Mouse (Mus musculus) liver, embryonic 14.5 days (tissue): ENCODE data around the gene Rnf220. TPM values are rescaled to one million over a fixed set of nuclear protein-coding genes. Genes with fewer than 3 reads are reported as not detected.

ENCODE experiments used
- ATAC-seq: fragments of 200-750 bp; cut with Nextera tagmentation; 2 replicates; pipeline ENCODE4 v1.8.0; 2017; ENCODE audit warnings: moderate number of reproducible peaks, mild to moderate bottlenecking, moderate library complexity; ENCODE audit not compliant: insufficient read depth
- DNase-seq, 3 experiments: peaks; one replicate each; pipeline ENCODE4 v3.0.0-alpha.2; 2012 to 2013; ENCODE audit warnings: low read depth in 3 of 3, low spot score in 3 of 3
- H3K27ac ChIP-seq: fragments of 300-500 bp; sonication (generic); 2 replicates; pipeline ENCODE4 v1.5.1; 2014; ENCODE audit warnings: moderate library complexity, mild to moderate bottlenecking, control low read depth, inconsistent platforms
- H3K27me3 ChIP-seq: fragments of 300-500 bp; sonication (generic); 2 replicates; pipeline ENCODE4 v1.6.1; 2014; ENCODE audit warnings: mild to moderate bottlenecking, low read length, moderate library complexity; ENCODE audit not compliant: control insufficient read depth, insufficient read depth
- H3K36me3 ChIP-seq: fragments of 300-500 bp; sonication (generic); replicated peaks from 2 replicates; pipeline ENCODE4 v1.6.1; 2014; ENCODE audit warnings: low read depth; ENCODE audit not compliant: control insufficient read depth, insufficient read depth
- H3K4me1 ChIP-seq, 2 experiments: fragments of 200-500 bp in 1 of 2; fragments of 300-500 bp in 1 of 2; sonication (generic) in 1 of 2; replicated peaks; 2 replicates each; pipeline ENCODE4 v1.6.1; 2012 to 2014; ENCODE audit warnings: antibody characterized with exemption in 1 of 2, inconsistent platforms in 1 of 2, low read length in 1 of 2; ENCODE audit not compliant: control insufficient read depth in 2 of 2, insufficient read depth in 2 of 2
- H3K4me2 ChIP-seq: fragments of 300-500 bp; sonication (generic); 2 replicates; pipeline ENCODE4 v1.6.1; 2014; ENCODE audit warnings: low read depth, mild to moderate bottlenecking, control low read depth, moderate library complexity
- H3K4me3 ChIP-seq, 2 experiments: fragments of 200-500 bp in 1 of 2; fragments of 300-500 bp in 1 of 2; sonication (generic) in 1 of 2; 2 replicates each; pipeline ENCODE4 v1.5.1; 2012 to 2014; ENCODE audit warnings: low read depth in 2 of 2, low read length in 2 of 2, mild to moderate bottlenecking in 2 of 2, control low read depth in 1 of 2, inconsistent platforms in 1 of 2, moderate library complexity in 1 of 2; ENCODE audit not compliant: insufficient read depth in 1 of 2
- H3K9ac ChIP-seq: fragments of 300-500 bp; sonication (generic); replicated peaks from 2 replicates; pipeline ENCODE4 v1.6.1; 2014; ENCODE audit warnings: mild to moderate bottlenecking, control low read depth, moderate library complexity
- H3K9me3 ChIP-seq: fragments of 300-500 bp; sonication (generic); 2 replicates; pipeline ENCODE4 v1.6.1; 2016; ENCODE audit warnings: low read length, mixed read lengths; ENCODE audit not compliant: control insufficient read depth
- CTCF ChIP-seq: IDR thresholded peaks from 2 replicates; pipeline ENCODE4 v1.5.1; 2016; ENCODE audit warnings: antibody characterized with exemption, low read depth, control low read depth
- EP300 ChIP-seq: IDR thresholded peaks from 2 replicates; pipeline ENCODE4 v1.6.1; 2016; ENCODE audit warnings: antibody characterized with exemption, low read depth
- WGBS: fragments of 180-500 bp; shearing (Covaris S2); extraction: QIAGEN DNeasy Blood & Tissue Kit; methylation state at CpG from one replicate; pipeline ENCODE4 v1.1.7; 2014; ENCODE audit not compliant: insufficient replicate concordance; 5-methylcytosine and 5-hydroxymethylcytosine counted together
- polyA plus RNA-seq, 2 experiments: library from polyadenylated mRNA; depleted of rRNA in 1 of 2; stranded (reverse) in 1 of 2; unstranded in 1 of 2; fragments of >200 nt; fragmentation: Nextera tagmentation in 1 of 2; extraction: Ambion mirVana in 1 of 2; gene quantifications; 2 replicates each; pipeline versions ENCODE4 v1.2.1 to v1.2.3; 2012 to 2014

Gene Rnf220
- polyA plus RNA-seq, 2 experiments, result 17.9 to 29.1 TPM

GRCm38 (mm10) chr4:117350139-117350693 lies 146.6 kb downstream of the Rnf220 start:
- Histone ChIP-seq H3K36me3 (no peaks in the 10 kb centered on the region), H3K9ac (no peak overlapping the region), H3K27me3 (no peaks in the 10 kb centered on the region), H3K4me2 (no peak overlapping the region), H3K27ac (no peak overlapping the region), H3K4me3 (no peak overlapping the region), H3K9me3 (no peaks in the 10 kb centered on the region), H3K4me1 (no peaks in the 10 kb centered on the region)
- DNase-seq (no peak), ATAC-seq (no peak)
- WGBS, result 76% methylated on average over 12 of the region's 12 CpGs
- no peak for TF ChIP-seq CTCF

- no peak for TF ChIP-seq EP300
- TF ChIP-seq CTCF, result no peak
- Histone ChIP-seq H3K9me3 (no peaks in the 10 kb centered on the region), H3K4me3 (no peak overlapping the region), H3K4me2 (no peak overlapping the region), H3K27ac (no peak overlapping the region), H3K9ac (no peak overlapping the region), H3K27me3 (no peaks in the 10 kb centered on the region), H3K4me1 (no peaks in the 10 kb centered on the region), H3K36me3 (no peaks in the 10 kb centered on the region)
- no peak for ATAC-seq
- no peak for DNase-seq
- WGBS, result 26% methylated on average over 2 of the region's 2 CpGs
Measured at GRCm38 (mm10) chr4:117349327-117349726, 147.5 kb downstream of the Rnf220 start.

- DNase-seq, result peak in 2 of 3 experiments; percentile 15 to 23
- no peak for ATAC-seq
- Histone ChIP-seq H3K4me2 (no peak overlapping the region), H3K9ac (no peak overlapping the region), H3K36me3 (no peaks in the 10 kb centered on the region), H3K27me3 (no peaks in the 10 kb centered on the region), H3K4me1 (no peaks in the 10 kb centered on the region; a peak in 1 of 4 replicates), H3K9me3 (no peaks in the 10 kb centered on the region), H3K27ac (no peak overlapping the region), H3K4me3 (no peak overlapping the region)
- 41% methylated on average over 6 of the region's 6 CpGs for WGBS
- TF ChIP-seq CTCF (peak; percentile 75), EP300 (no peak)
Measured at GRCm38 (mm10) chr4:117346025-117346424, 150.8 kb downstream of the Rnf220 start.

- TF ChIP-seq EP300 (no peak), CTCF (no peak)
- DNase-seq, result no peak
- no peak overlapping the region for H3K9ac ChIP-seq
- no peaks in the 10 kb centered on the region; a peak in 1 of 4 replicates for H3K4me1 ChIP-seq
- no peak overlapping the region for H3K27ac ChIP-seq
- WGBS, result 66% methylated on average over 8 of the region's 8 CpGs
- H3K27me3 ChIP-seq, result no peaks in the 10 kb centered on the region
- no peak overlapping the region for H3K4me3 ChIP-seq
- no peak for ATAC-seq
- no peaks in the 10 kb centered on the region for H3K36me3 ChIP-seq
- H3K4me2 ChIP-seq, result no peak overlapping the region
- H3K9me3 ChIP-seq, result no peaks in the 10 kb centered on the region
Measured at GRCm38 (mm10) chr4:117343385-117343784, 153.5 kb downstream of the Rnf220 start.

- H3K9me3 ChIP-seq, result no peaks in the 10 kb centered on the region
- H3K27me3 ChIP-seq, result no peaks in the 10 kb centered on the region
- no peak overlapping the region for H3K4me2 ChIP-seq
- H3K4me1 ChIP-seq, result no peaks in the 10 kb centered on the region; a peak in 1 of 4 replicates
- H3K27ac ChIP-seq, result no peak overlapping the region
- ATAC-seq (no peak), DNase-seq (no peak)
- H3K9ac ChIP-seq, result no peak overlapping the region
- WGBS, result 63% methylated on average over 12 of the region's 12 CpGs
- no peak for TF ChIP-seq EP300
- no peak overlapping the region for H3K4me3 ChIP-seq
- H3K36me3 ChIP-seq, result no peaks in the 10 kb centered on the region
Measured at GRCm38 (mm10) chr4:117342751-117343150, 154.1 kb downstream of the Rnf220 start.

- Histone ChIP-seq H3K4me3 (no peak overlapping the region), H3K9me3 (no peaks in the 10 kb centered on the region), H3K27ac (no peak overlapping the region), H3K4me1 (no peaks in the 10 kb centered on the region; a peak in 1 of 4 replicates), H3K9ac (no peak overlapping the region), H3K4me2 (no peak overlapping the region), H3K36me3 (no peaks in the 10 kb centered on the region), H3K27me3 (no peaks in the 10 kb centered on the region)
- ATAC-seq (no peak), DNase-seq (no peak)
- TF ChIP-seq EP300, result no peak
- no peak for TF ChIP-seq CTCF
- 33% methylated on average over 5 of the region's 5 CpGs for WGBS
Measured at GRCm38 (mm10) chr4:117341282-117341681, 155.6 kb downstream of the Rnf220 start.
